Mouse (Mus musculus) kidney, adult 2 months (tissue): ENCODE data around the gene Add3. TPM values are rescaled to one million over a fixed set of nuclear protein-coding genes. Genes with fewer than 3 reads are reported as not detected.

Source experiments
- DNase-seq: peaks from one replicate; pipeline ENCODE4 v3.0.0; 2021
- H3K27ac ChIP-seq: fragments of 200-500 bp; 2 replicates; pipeline ENCODE4 v1.5.1; 2012; ENCODE audit warnings: low read depth, low read length, control low read depth, inconsistent platforms; ENCODE audit not compliant: insufficient read depth
- H3K27me3 ChIP-seq: fragments of 200-500 bp; replicated peaks from 2 replicates; pipeline ENCODE4 v1.6.1; 2012; ENCODE audit warnings: mild to moderate bottlenecking, moderate library complexity, low read length, inconsistent platforms; ENCODE audit not compliant: control insufficient read depth, insufficient read depth
- H3K36me3 ChIP-seq: fragments of 200-500 bp; 2 replicates; pipeline ENCODE4 v1.6.1; 2012; ENCODE audit warnings: mild to moderate bottlenecking, moderate library complexity, low read length, inconsistent platforms; ENCODE audit not compliant: control insufficient read depth, insufficient read depth
- H3K4me1 ChIP-seq: fragments of 200-500 bp; 2 replicates; pipeline ENCODE4 v1.6.1; 2011; ENCODE audit warnings: low read length; ENCODE audit not compliant: control insufficient read depth, insufficient read depth
- H3K4me3 ChIP-seq: fragments of 200-500 bp; 2 replicates; pipeline ENCODE4 v1.5.1; 2011; ENCODE audit warnings: mild to moderate bottlenecking, low read depth, low read length, control low read depth; ENCODE audit not compliant: insufficient read depth
- CTCF ChIP-seq: fragments of 200-500 bp; conservative IDR thresholded peaks from 2 replicates; pipeline ENCODE4 v1.5.1; 2011; ENCODE audit warnings: low read depth, mild to moderate bottlenecking, control low read depth, low read length, moderate library complexity, mixed read lengths; ENCODE audit not compliant: insufficient read depth, insufficient read length
- POLR2A ChIP-seq: fragments of 200-500 bp; IDR thresholded peaks from one replicate; pipeline ENCODE4 v1.6.1; 2011; ENCODE audit warnings: low read depth, low read length, control low read depth
- WGBS: fragments of 180-500 bp; shearing (Covaris S2); methylation state at CpG from one replicate; pipeline ENCODE4 v1.1.7; 2018; 5-methylcytosine and 5-hydroxymethylcytosine counted together
- polyA plus RNA-seq: library from polyadenylated mRNA; depleted of rRNA; stranded (reverse); fragments of >200 nt; gene quantifications from 2 replicates; pipeline ENCODE4 v1.2.3, GENCODE M21; 2012

Gene Add3
- polyA plus RNA-seq, 1 experiment = 61.6 TPM

GRCm38 (mm10) chr19:53180168-53180803 lies 40.0 kb downstream of the Add3 start:
- DNase-seq = no peak
- Histone ChIP-seq H3K4me3 (no peak overlapping the region), H3K27me3 (no peaks in the 10 kb centered on the region), H3K27ac (peak overlapping the region; percentile 73), H3K4me1 (peaks cover 22% of the 10 kb centered on the region), H3K36me3 (no peaks in the 10 kb centered on the region)
- TF ChIP-seq CTCF = no peak
- no peak for TF ChIP-seq POLR2A
- WGBS = 59% methylated on average over 12 of the region's 12 CpGs

- Histone ChIP-seq H3K4me1 (peaks cover 24% of the 10 kb centered on the region), H3K4me3 (no peak overlapping the region), H3K27me3 (no peaks in the 10 kb centered on the region), H3K27ac (peak overlapping the region; percentile 73), H3K36me3 (no peaks in the 10 kb centered on the region)
- peak; percentile 81 for DNase-seq
- 26% methylated on average over 19 of the region's 19 CpGs for WGBS
- TF ChIP-seq POLR2A (no peak), CTCF (no peak)
Observed at GRCm38 (mm10) chr19:53181003-53181861, 41.0 kb downstream of the Add3 start.

GRCm38 (mm10) chr19:53183620-53184019 lies 43.4 kb downstream of the Add3 start:
- WGBS = 66% methylated on average over 9 of the region's 9 CpGs
- DNase-seq = no peak

GRCm38 (mm10) chr19:53184216-53184615 lies 44.0 kb downstream of the Add3 start:
- no peak for DNase-seq
- Histone ChIP-seq H3K27ac (peak overlapping the region; percentile 2), H3K27me3 (no peaks in the 10 kb centered on the region), H3K36me3 (no peaks in the 10 kb centered on the region), H3K4me3 (no peak overlapping the region), H3K4me1 (peaks cover 41% of the 10 kb centered on the region)
- TF ChIP-seq CTCF (no peak), POLR2A (no peak)
- 26% methylated on average over 10 of the region's 10 CpGs for WGBS

More at GRCm38 (mm10) chr19:53183620-53184019, 43.4 kb downstream of the Add3 start:
- Histone ChIP-seq H3K4me1 (peaks cover 38% of the 10 kb centered on the region), H3K27me3 (no peaks in the 10 kb centered on the region), H3K27ac (peak overlapping the region; percentile 49), H3K36me3 (no peaks in the 10 kb centered on the region), H3K4me3 (no peak overlapping the region)
- TF ChIP-seq POLR2A = no peak
- no peak for TF ChIP-seq CTCF

- Histone ChIP-seq H3K27ac (peak overlapping the region; percentile 30; the same call in 1 of the 2 replicates), H3K4me1 (peaks cover 41% of the 10 kb centered on the region), H3K4me3 (no peak overlapping the region), H3K36me3 (no peaks in the 10 kb centered on the region), H3K27me3 (no peaks in the 10 kb centered on the region)
- no peak for TF ChIP-seq CTCF
- no peak for TF ChIP-seq POLR2A
- WGBS = 78% methylated on average over 5 of the region's 5 CpGs
- DNase-seq = no peak
Observed at GRCm38 (mm10) chr19:53184911-53185310, 44.7 kb downstream of the Add3 start.

GRCm38 (mm10) chr19:53185486-53186134 lies 45.4 kb downstream of the Add3 start:
- TF ChIP-seq CTCF = no peak
- no peak for TF ChIP-seq POLR2A
- Histone ChIP-seq H3K4me3 (no peak overlapping the region), H3K36me3 (no peaks in the 10 kb centered on the region), H3K27me3 (no peaks in the 10 kb centered on the region), H3K4me1 (peaks cover 37% of the 10 kb centered on the region), H3K27ac (no peak overlapping the region)
- WGBS = 61% methylated on average over 8 of the region's 8 CpGs
- DNase-seq = no peak
